Mouse (Mus musculus): ENCODE measurements around the gene Cldn34b1.
"Not testable (repeated sequence)": the region's sequence is repeated elsewhere in the genome, so short reads cannot be mapped to it uniquely, and the experiment has no call there.

Gene Cldn34b1

DNA sequence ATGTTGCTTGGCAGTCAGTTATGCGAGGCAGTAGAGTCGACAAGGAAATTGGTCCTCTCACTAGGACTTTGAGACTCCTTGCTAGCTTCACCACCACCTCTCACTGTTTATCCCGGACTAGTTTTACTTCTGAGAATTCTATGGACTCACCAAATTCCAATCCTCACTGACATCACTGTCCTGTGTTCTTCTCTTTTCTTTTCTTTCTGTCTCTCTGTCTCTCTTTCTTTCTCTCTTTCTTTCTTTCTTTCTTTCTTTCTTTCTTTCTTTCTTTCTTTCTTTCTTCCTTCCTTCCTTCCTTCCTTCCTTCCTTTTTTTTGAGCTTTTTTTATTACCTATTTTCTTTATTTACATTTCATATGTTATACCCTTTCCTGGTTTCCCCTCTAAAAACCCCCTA lies at the start of gene Cldn34b1:
Cldn34b1 (minus strand) TSS at position 101 of the 400 bp plus-strand sequence.
- DNase-seq (ENCODE audit: low spot score in 2 of 2): not testable (repeated sequence)

- not testable (repeated sequence) for DNase-seq (ENCODE audit: low spot score in 2 of 2)
These were observed 45.8 kb upstream of the Cldn34b1 start, which contains the start of gene Magea6 for GRCm38 (mm10) chrX:154935887-154936286. TSS of gene Magea6 (minus strand) at chrX:154935987.
